Comparison of ENCODE assay signal across 8 mouse cellular contexts in genomic region chr8:123628968-123629755, GRCm38 (mm10). TPM values are rescaled to one million over a fixed set of nuclear protein-coding genes. Genes with fewer than 3 reads are reported as not detected.
DNase-seq lines count a peak whose midpoint lies in the region; ATAC-seq lines count a peak whose summit lies in the region.

No protein-coding gene starts in this region.

- no peaks in the 10 kb centered on the region for H3K36me3 ChIP-seq in hindbrain, embryonic 11.5 days (ENCODE audit: control insufficient read depth, insufficient read depth, low read length)

- 13% methylated on average over 19 of the region's 19 CpGs for WGBS in hindbrain, embryonic 11.5 days

- peak overlapping the region; percentile 29 for H3K4me3 ChIP-seq in hindbrain, embryonic 11.5 days (ENCODE audit: low read depth, low read length)

- no peak overlapping the region for H3K9ac ChIP-seq in hindbrain, embryonic 11.5 days (ENCODE audit: low read depth, low read length)

- H3K4me1 ChIP-seq in hindbrain, embryonic 11.5 days (replicated peaks; ENCODE audit: control insufficient read depth, insufficient read depth, low read length), result no peaks in the 10 kb centered on the region

- H3K4me2 ChIP-seq in hindbrain, embryonic 11.5 days (replicated peaks; ENCODE audit: low read depth, low read length), result peak overlapping the region; percentile 51

- 0 out of 2 replicates have a peak, but pooled peaks have one; percentile 12 for ATAC-seq in hindbrain, embryonic 11.5 days (ENCODE audit: low FRiP score)

- no peak overlapping the region for H3K27ac ChIP-seq in hindbrain, embryonic 11.5 days (ENCODE audit: low read depth, low read length)

- H3K27me3 ChIP-seq in hindbrain, embryonic 11.5 days (ENCODE audit: control insufficient read depth, insufficient read depth, low read length), result peaks cover 14% of the 10 kb centered on the region

- H3K9me3 ChIP-seq in hindbrain, embryonic 11.5 days (ENCODE audit: control insufficient read depth, low read length), result no peaks in the 10 kb centered on the region

- peak; percentile 74 to 90 for DNase-seq in adrenal gland, adult (ENCODE audit: inconsistent age in 2 of 2, low spot score in 1 of 2)
- DNase-seq in adrenal gland, adult 8-10 months, result no peak
- peak; percentile 60 for DNase-seq in cerebellum, adult 9-11 months
- peak; percentile 58 to 60 for DNase-seq in frontal cortex, postnatal 10 days (ENCODE audit: low spot score in 2 of 2)
- peak; percentile 94 for DNase-seq in hindbrain, embryonic 11.5 days (ENCODE audit: low spot score)
- DNase-seq in layer of hippocampus, postnatal 25 days (ENCODE audit: extremely low spot score in 1 of 2, low spot score in 1 of 2), result peak; percentile 66 to 86
- DNase-seq in lung, postnatal 14 days, result peak; percentile 78
- peak; percentile 71 for DNase-seq in right cerebral cortex, adult 18-20 months

RNA-seq across cellular contexts. Expression of gene Rhou, which starts 24.6 kb away (rescaled TPM):
- total RNA-seq in adrenal gland, adult 8-10 months (2022), result 10 to 100 TPM; 32.7 to 40.0 (median 35.4) TPM
- 11.3 and 12.4 TPM in 2 replicates for polyA plus RNA-seq in hindbrain, embryonic 11.5 days (2014; fragmentation: Nextera tagmentation; extraction: Ambion mirVana)
- total RNA-seq in layer of hippocampus, postnatal 25 days (2021), result 10 to 100 TPM; 36.3 to 44.0 TPM
